Comparison of ENCODE assay signal across 37 mouse cellular contexts in the genomic region with DNA sequence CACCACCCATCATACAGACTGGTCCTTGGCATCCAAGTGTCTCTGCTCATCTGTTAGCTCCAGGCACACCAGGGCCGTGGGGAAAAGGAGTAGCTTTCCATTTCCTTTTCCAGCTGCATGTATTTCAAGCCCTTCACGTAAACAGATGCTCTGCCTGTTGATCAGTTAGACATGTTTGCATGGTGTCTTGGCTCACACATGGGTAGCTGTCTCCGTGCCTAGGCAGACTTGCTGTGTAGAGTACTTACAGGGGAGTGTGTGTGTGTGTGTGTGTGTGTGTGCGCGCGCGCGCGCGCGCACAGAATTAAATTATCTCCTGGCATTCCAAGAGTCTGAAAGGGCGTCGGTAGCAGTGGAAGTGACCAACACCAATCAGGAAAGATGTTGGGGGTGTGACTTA. TPM values are rescaled to one million over a fixed set of nuclear protein-coding genes. Genes with fewer than 3 reads are reported as not detected.
DNase-seq lines count a peak whose midpoint lies in the region; ATAC-seq and TF ChIP-seq lines count a peak whose summit lies in the region.
"Had no signal": no experiment of that assay in that cellular context is flagged by ENCODE, and none has a peak within 500 bp of the region (broad histone marks: within the 10 kb centered on the region; RNA-seq: fewer than 3 reads in every experiment).

No protein-coding gene starts in this region.

- ATAC-seq in embryonic facial prominence, embryonic 13.5 days (ENCODE audit: insufficient number of reproducible peaks, insufficient read depth, low FRiP score, low TSS enrichment, low read depth) = no peak
- ATAC-seq in heart, embryonic 14.5 days (ENCODE audit: insufficient number of reproducible peaks, insufficient read depth, low FRiP score, low read depth) = no peak
- peak; percentile 73 for ATAC-seq in lung, embryonic 14.5 days (ENCODE audit: insufficient read depth)
- no peak for ATAC-seq in embryonic facial prominence, embryonic 15.5 days (ENCODE audit: insufficient number of reproducible peaks, low FRiP score, low TSS enrichment, low read depth)
- no peak for ATAC-seq in cerebellum, adult (ENCODE audit: insufficient number of reproducible peaks, low FRiP score, low TSS enrichment)
- ATAC-seq: activated CD4-positive, CD25-positive, alpha-beta regulatory T cell, adult 4 months; forebrain, embryonic 15.5 days; inflammation-experienced regulatory T-cells, adult 6 months; liver, embryonic 12.5 days; liver, postnatal 0 days had no signal

- H3K9ac ChIP-seq in embryonic facial prominence, embryonic 13.5 days = no peak overlapping the region
- no peak overlapping the region for H3K9ac ChIP-seq in heart, embryonic 14.5 days (ENCODE audit: low read length)
- H3K9ac ChIP-seq in lung, embryonic 14.5 days = no peak overlapping the region
- no peak overlapping the region for H3K9ac ChIP-seq in embryonic facial prominence, embryonic 15.5 days
- H3K9ac ChIP-seq: forebrain, embryonic 15.5 days; hindbrain, embryonic 15.5 days; liver, embryonic 12.5 days; liver, postnatal 0 days; neural tube, embryonic 12.5 days had no signal

- peak overlapping the region; percentile 36; the same call in 1 of the 2 replicates for H3K27ac ChIP-seq in embryonic facial prominence, embryonic 13.5 days
- H3K27ac ChIP-seq in embryonic facial prominence, embryonic 10.5 days (replicated peaks) = no peak overlapping the region
- H3K27ac ChIP-seq in heart, embryonic 14.5 days (replicated peaks in 1 of 2; ENCODE audit: control insufficient read depth in 1 of 2, insufficient read depth in 1 of 2, low read depth in 2 of 2, low read length in 2 of 2) = peak overlapping the region; percentile 64 to 77
- no peak overlapping the region for H3K27ac ChIP-seq in lung, embryonic 14.5 days (ENCODE audit: low read depth)
- peak overlapping the region; percentile 34; the same call in 1 of the 2 replicates for H3K27ac ChIP-seq in embryonic facial prominence, embryonic 15.5 days (replicated peaks)
- H3K27ac ChIP-seq: forebrain, embryonic 15.5 days; hindbrain, embryonic 10.5 days; hindbrain, embryonic 15.5 days; liver, embryonic 12.5 days; neural tube, embryonic 12.5 days had no signal

- no peak overlapping the region for H3K4me3 ChIP-seq in embryonic facial prominence, embryonic 13.5 days
- H3K4me3 ChIP-seq in embryonic facial prominence, embryonic 10.5 days = no peak overlapping the region
- no peak overlapping the region for H3K4me3 ChIP-seq in heart, embryonic 14.5 days (ENCODE audit: control insufficient read depth in 1 of 2, insufficient read depth in 1 of 2, low read depth in 1 of 2, low read length in 2 of 2)
- H3K4me3 ChIP-seq in lung, embryonic 14.5 days (ENCODE audit: low read depth, low read length) = no peak overlapping the region
- H3K4me3 ChIP-seq in embryonic facial prominence, embryonic 15.5 days (replicated peaks) = no peak overlapping the region
- H3K4me3 ChIP-seq: forebrain, embryonic 15.5 days; hindbrain, embryonic 10.5 days; hindbrain, embryonic 15.5 days; liver, embryonic 12.5 days; myocyte; neural tube, embryonic 12.5 days had no signal

- no peaks in the 10 kb centered on the region for H3K36me3 ChIP-seq in embryonic facial prominence, embryonic 13.5 days
- H3K36me3 ChIP-seq in embryonic facial prominence, embryonic 10.5 days (replicated peaks) = no peaks in the 10 kb centered on the region
- no peaks in the 10 kb centered on the region for H3K36me3 ChIP-seq in heart, embryonic 14.5 days (ENCODE audit: control insufficient read depth, insufficient read depth, low read length)
- H3K36me3 ChIP-seq in lung, embryonic 14.5 days (ENCODE audit: insufficient read depth) = no peaks in the 10 kb centered on the region
- H3K36me3 ChIP-seq in embryonic facial prominence, embryonic 15.5 days = no peaks in the 10 kb centered on the region
- H3K36me3 ChIP-seq: forebrain, embryonic 15.5 days; hindbrain, embryonic 10.5 days; hindbrain, embryonic 15.5 days; liver, embryonic 12.5 days; neural tube, embryonic 12.5 days had no signal

- H3K27me3 ChIP-seq in embryonic facial prominence, embryonic 13.5 days = no peaks in the 10 kb centered on the region
- H3K27me3 ChIP-seq in embryonic facial prominence, embryonic 10.5 days (replicated peaks; ENCODE audit: low read depth, poor library complexity, severe bottlenecking) = no peaks in the 10 kb centered on the region
- H3K27me3 ChIP-seq in heart, embryonic 14.5 days (ENCODE audit: control insufficient read depth, insufficient read depth, low read length) = no peaks in the 10 kb centered on the region
- H3K27me3 ChIP-seq in lung, embryonic 14.5 days (ENCODE audit: insufficient read depth, low read length) = no peaks in the 10 kb centered on the region
- no peaks in the 10 kb centered on the region for H3K27me3 ChIP-seq in embryonic facial prominence, embryonic 15.5 days
- H3K27me3 ChIP-seq: forebrain, embryonic 15.5 days; neural tube, embryonic 12.5 days had no signal

- H3K4me2 ChIP-seq in embryonic facial prominence, embryonic 13.5 days = no peak overlapping the region
- H3K4me2 ChIP-seq in heart, embryonic 14.5 days (ENCODE audit: low read length) = peak overlapping the region; percentile 37
- H3K4me2 ChIP-seq in lung, embryonic 14.5 days = no peak overlapping the region
- no peak overlapping the region for H3K4me2 ChIP-seq in embryonic facial prominence, embryonic 15.5 days (replicated peaks)
- H3K4me2 ChIP-seq: forebrain, embryonic 15.5 days; hindbrain, embryonic 15.5 days; liver, embryonic 12.5 days; midbrain, embryonic 11.5 days; neural tube, embryonic 12.5 days had no signal

- no peaks in the 10 kb centered on the region for H3K9me3 ChIP-seq in embryonic facial prominence, embryonic 13.5 days
- no peaks in the 10 kb centered on the region for H3K9me3 ChIP-seq in embryonic facial prominence, embryonic 10.5 days
- no peaks in the 10 kb centered on the region for H3K9me3 ChIP-seq in heart, embryonic 14.5 days (ENCODE audit: control insufficient read depth, low read length)
- H3K9me3 ChIP-seq in lung, embryonic 14.5 days (ENCODE audit: low read depth, low read length) = no peaks in the 10 kb centered on the region
- H3K9me3 ChIP-seq in embryonic facial prominence, embryonic 15.5 days (replicated peaks) = no peaks in the 10 kb centered on the region
- H3K9me3 ChIP-seq: forebrain, embryonic 15.5 days; hindbrain, embryonic 10.5 days; hindbrain, embryonic 15.5 days; liver, embryonic 12.5 days; neural tube, embryonic 12.5 days had no signal

- intact Hi-C loops in heart, postnatal 10 days (cut with DNase I) = no loop called here

- H3K4me1 ChIP-seq in embryonic facial prominence, embryonic 13.5 days = peaks cover 16% of the 10 kb centered on the region
- peaks cover 33% of the 10 kb centered on the region for H3K4me1 ChIP-seq in embryonic facial prominence, embryonic 10.5 days
- peaks cover 21 to 37% of the 10 kb centered on the region in 2 experiments for H3K4me1 ChIP-seq in heart, embryonic 14.5 days (ENCODE audit: control insufficient read depth in 2 of 2, insufficient read depth in 2 of 2, low read length in 2 of 2)
- H3K4me1 ChIP-seq in lung, embryonic 14.5 days (ENCODE audit: insufficient read depth) = no peaks in the 10 kb centered on the region
- H3K4me1 ChIP-seq in embryonic facial prominence, embryonic 15.5 days = peaks cover 12% of the 10 kb centered on the region; the same call in 1 of the 2 replicates
- H3K4me1 ChIP-seq: forebrain, embryonic 15.5 days; hindbrain, embryonic 15.5 days; liver, embryonic 12.5 days; neural tube, embryonic 12.5 days had no signal

- WGBS in embryonic facial prominence, embryonic 13.5 days = 68% methylated on average over 13 of the region's 13 CpGs
- 81% methylated on average over 13 of the region's 13 CpGs for WGBS in embryonic facial prominence, embryonic 10.5 days
- WGBS in heart, embryonic 14.5 days = 63% methylated on average over 13 of the region's 13 CpGs
- 58% methylated on average over 13 of the region's 13 CpGs for WGBS in lung, embryonic 14.5 days
- WGBS in embryonic facial prominence, embryonic 15.5 days = 68% methylated on average over 13 of the region's 13 CpGs

- no peak for DNase-seq in embryonic facial prominence, embryonic 10.5 days (ENCODE audit: low spot score)
- no peak for DNase-seq in heart, postnatal 10 days
- DNase-seq in lung, embryonic 14.5 days = peak; percentile 67
- DNase-seq in lung, postnatal 25 days (ENCODE audit: low spot score) = no peak
- DNase-seq: adrenal gland, adult 2 months; adrenal gland, postnatal 36 days; cerebellum, adult 2 months; cerebellum, postnatal 14 days; gastrocnemius, postnatal 25 days; heart, adult 11 months; kidney, adult 9 months; kidney, postnatal 10 days; layer of hippocampus, postnatal 36 days; left cerebral cortex, postnatal 4 days; liver, postnatal 0 days; thymus, adult 18-20 months; thymus, postnatal 25 days had no signal

- no peak for TF ChIP-seq CTCF in lung, embryonic 14.5 days (IDR thresholded peaks at IDR 0.05; ENCODE audit: low read depth)

RNA-seq across cellular contexts. Expression of gene Meioc, which starts 17.3 kb away (rescaled TPM):
- polyA plus RNA-seq in embryonic facial prominence, embryonic 13.5 days (2015; fragmentation: Nextera tagmentation; extraction: Ambion mirVana) = 0.45 and 0.79 TPM in 2 replicates
- polyA plus RNA-seq in embryonic facial prominence, embryonic 10.5 days (2016; fragmentation: Nextera tagmentation; extraction: Ambion mirVana) = 0.39 and 0.40 TPM in 2 replicates
- 1.1 TPM in 2 replicates for polyA plus RNA-seq in heart, embryonic 14.5 days (2014; fragmentation: Nextera tagmentation; extraction: Ambion mirVana)
- total RNA-seq in heart, postnatal 10 days (2021) = under 1 TPM in 1 of 2 experiments, not detected in 1; 0.05 TPM
- 0.22 and 0.64 TPM in 2 replicates for polyA plus RNA-seq in lung, embryonic 14.5 days (2014; fragmentation: Nextera tagmentation; extraction: Ambion mirVana)
- 0.58 and 0.80 TPM in 2 replicates for polyA plus RNA-seq in embryonic facial prominence, embryonic 15.5 days (2015; fragmentation: Nextera tagmentation; extraction: Ambion mirVana)
- total RNA-seq: adrenal gland, adult 2 months; adrenal gland, postnatal 36 days; CH12.LX; gastrocnemius, adult 18-20 months; gastrocnemius, postnatal 25 days; layer of hippocampus, postnatal 36 days; left cerebral cortex, postnatal 4 days; megakaryocyte, adult 5-6 weeks; midbrain, postnatal 0 days had no signal
- polyA plus RNA-seq: activated CD4-positive, CD25-positive, alpha-beta regulatory T cell, adult 4 months; adrenal gland, adult 2 months; C2C12; cerebellum, adult 2 months; cortical plate, adult 2 months; large intestine, adult 2 months; liver, postnatal 0 days had no signal

RNA-seq across cellular contexts. Expression of gene Fzd2, which starts 42.0 kb away (rescaled TPM):
- polyA plus RNA-seq in embryonic facial prominence, embryonic 13.5 days (2015; fragmentation: Nextera tagmentation; extraction: Ambion mirVana) = 63.0 and 67.8 TPM in 2 replicates
- 45.8 and 49.0 TPM in 2 replicates for polyA plus RNA-seq in embryonic facial prominence, embryonic 10.5 days (2016; fragmentation: Nextera tagmentation; extraction: Ambion mirVana)
- 18.7 and 24.0 TPM in 2 replicates for polyA plus RNA-seq in heart, embryonic 14.5 days (2014; fragmentation: Nextera tagmentation; extraction: Ambion mirVana)
- 10 to 100 TPM; 11.1 to 15.7 TPM for total RNA-seq in heart, postnatal 10 days (2021)
- 40.0 and 42.9 TPM in 2 replicates for polyA plus RNA-seq in lung, embryonic 14.5 days (2014; fragmentation: Nextera tagmentation; extraction: Ambion mirVana)
- 45.8 and 47.6 TPM in 2 replicates for polyA plus RNA-seq in embryonic facial prominence, embryonic 15.5 days (2015; fragmentation: Nextera tagmentation; extraction: Ambion mirVana)
- total RNA-seq: megakaryocyte, adult 5-6 weeks had no signal
- polyA plus RNA-seq: activated CD4-positive, CD25-positive, alpha-beta regulatory T cell, adult 4 months; inflammation-experienced regulatory T-cells, adult 6 months had no signal

RNA-seq across cellular contexts. Expression of gene Ccdc43, which starts 51.4 kb away (rescaled TPM):
- polyA plus RNA-seq in embryonic facial prominence, embryonic 13.5 days (2015; fragmentation: Nextera tagmentation; extraction: Ambion mirVana) = 44.6 and 46.9 TPM in 2 replicates
- 58.1 and 59.8 TPM in 2 replicates for polyA plus RNA-seq in embryonic facial prominence, embryonic 10.5 days (2016; fragmentation: Nextera tagmentation; extraction: Ambion mirVana)
- 31.9 and 36.1 TPM in 2 replicates for polyA plus RNA-seq in heart, embryonic 14.5 days (2014; fragmentation: Nextera tagmentation; extraction: Ambion mirVana)
- total RNA-seq in heart, postnatal 10 days (2021) = 10 to 100 TPM; 19.7 to 22.7 TPM
- polyA plus RNA-seq in lung, embryonic 14.5 days (2014; fragmentation: Nextera tagmentation; extraction: Ambion mirVana) = 44.5 and 46.4 TPM in 2 replicates
- polyA plus RNA-seq in embryonic facial prominence, embryonic 15.5 days (2015; fragmentation: Nextera tagmentation; extraction: Ambion mirVana) = 40.4 and 41.6 TPM in 2 replicates

Comparison
In these comparisons a context has a peak if more than half of its experiments do, and no peak if none do; other contexts are left out.
1. H3K27ac ChIP-seq: peak in embryonic facial prominence, embryonic 13.5 days (single experiment), heart, embryonic 14.5 days (2 of 2) and embryonic facial prominence, embryonic 15.5 days (single experiment); none in embryonic facial prominence, embryonic 10.5 days (single experiment) and lung, embryonic 14.5 days (single experiment).